Mouse (Mus musculus): ENCODE data around the gene Klhl18. TPM values are rescaled to one million over a fixed set of nuclear protein-coding genes. Genes with fewer than 3 reads are reported as not detected.
"Not testable (repeated sequence)": the region's sequence is repeated elsewhere in the genome, so short reads cannot be mapped to it uniquely, and the experiment has no call there.

The Klhl18 gene
- total RNA-seq, 2 experiments from 2014 or later, result 11.8 to 12.8 TPM

GRCm38 (mm10) chr9:110433045-110433444 is 43.4 kb downstream of the Klhl18 start:
- no peak for DNase-seq
- intact Hi-C loops (cut with DNase I), result no loop called here

- intact Hi-C loops (cut with DNase I), result no loop called here
- no peak for DNase-seq
Observed at GRCm38 (mm10) chr9:110431241-110431640, 45.3 kb downstream of the Klhl18 start.

GRCm38 (mm10) chr9:110419511-110420112 is 56.9 kb downstream of the Klhl18 start, which contains the start of gene Ngp:
TSS of gene Ngp (plus strand) at chr9:110419747.
- no peak for DNase-seq
- intact Hi-C loops (cut with DNase I), result no loop called here

GRCm38 (mm10) chr9:110413785-110414184 is 62.7 kb downstream of the Klhl18 start:
- intact Hi-C loops (cut with DNase I), result loop anchor here (1.0 to 5.0 kb wide), 3 partner anchors 294 to 459 kb away; no protein-coding TSS in a partner anchor
- DNase-seq, result peak in 1 of 2 experiments; percentile 42

- intact Hi-C loops (cut with DNase I), result loop anchor here (1.0 to 5.0 kb wide), 3 partner anchors 294 to 459 kb away; no protein-coding TSS in a partner anchor
Observed at GRCm38 (mm10) chr9:110412926-110413325, 63.6 kb downstream of the Klhl18 start.

GRCm38 (mm10) chr9:110410908-110411887 is 65.3 kb downstream of the Klhl18 start:
- intact Hi-C loops (cut with DNase I), result loop anchor here (2.0 to 5.0 kb wide), 3 partner anchors 224 to 461 kb away; no protein-coding TSS in a partner anchor
- DNase-seq, result peak; percentile 83 to 86

More at GRCm38 (mm10) chr9:110412926-110413325, 63.6 kb downstream of the Klhl18 start:
- no peak for DNase-seq

- intact Hi-C loops (cut with DNase I), result loop anchor here (1.0 to 5.0 kb wide), 2 partner anchors 69 to 124 kb away; partner anchors contain the start of genes Kif9, Klhl18 and Setd2
- DNase-seq, result peak; percentile 94
Observed at GRCm38 (mm10) chr9:110408099-110408773, 68.3 kb downstream of the Klhl18 start, which contains the start of gene Ptpn23. TSS of gene Ptpn23 (minus strand) at chr9:110408213.

- DNase-seq, result no peak
- intact Hi-C loops (cut with DNase I), result loop anchor here (1.0 to 5.0 kb wide), 3 partner anchors 70 to 125 kb away; partner anchors contain the start of genes Kif9, Klhl18, Scap and Setd2
Observed at GRCm38 (mm10) chr9:110407311-110408098, 69.0 kb downstream of the Klhl18 start.

GRCm38 (mm10) chr9:110403240-110403639 is 73.3 kb downstream of the Klhl18 start:
- intact Hi-C loops (cut with DNase I), result not testable (repeated sequence)

GRCm38 (mm10) chr9:110402731-110403130 is 73.8 kb downstream of the Klhl18 start:
- intact Hi-C loops (cut with DNase I), result no loop called here
- DNase-seq, result no peak

More at GRCm38 (mm10) chr9:110403240-110403639, 73.3 kb downstream of the Klhl18 start:
- not testable (repeated sequence) for DNase-seq

GRCm38 (mm10) chr9:110400650-110401049 is 75.8 kb downstream of the Klhl18 start:
- intact Hi-C loops (cut with DNase I), result no loop called here
- DNase-seq, result peak; percentile 52 to 54

- intact Hi-C loops (cut with DNase I), result no loop called here
- no peak for DNase-seq
Observed at GRCm38 (mm10) chr9:110393295-110393694, 83.2 kb downstream of the Klhl18 start.

GRCm38 (mm10) chr9:110390843-110391242 is 85.7 kb downstream of the Klhl18 start:
- intact Hi-C loops (cut with DNase I), result no loop called here

GRCm38 (mm10) chr9:110388011-110388410 is 88.5 kb downstream of the Klhl18 start:
- no peak for DNase-seq
- intact Hi-C loops (cut with DNase I), result no loop called here

More at GRCm38 (mm10) chr9:110390843-110391242, 85.7 kb downstream of the Klhl18 start:
- DNase-seq, result no peak

- no peak for DNase-seq
Observed at GRCm38 (mm10) chr9:110384369-110384929, 92.0 kb downstream of the Klhl18 start.

GRCm38 (mm10) chr9:110381292-110381691 is 95.2 kb downstream of the Klhl18 start:
- intact Hi-C loops (cut with DNase I), result no loop called here
- no peak for DNase-seq

More at GRCm38 (mm10) chr9:110384369-110384929, 92.0 kb downstream of the Klhl18 start:
- intact Hi-C loops (cut with DNase I), result no loop called here

- intact Hi-C loops (cut with DNase I), result no loop called here
- no peak for DNase-seq
Observed at GRCm38 (mm10) chr9:110380662-110381061, 95.8 kb downstream of the Klhl18 start.

- no peak for DNase-seq
- intact Hi-C loops (cut with DNase I), result no loop called here
Observed at GRCm38 (mm10) chr9:110379361-110379760, 97.1 kb downstream of the Klhl18 start.

- DNase-seq; intact Hi-C loops (cut with DNase I): not testable (repeated sequence)
Observed at GRCm38 (mm10) chr9:110377655-110378054, 98.8 kb downstream of the Klhl18 start.

All from heart, postnatal 36 days (tissue).